Mouse (Mus musculus): ENCODE results near the gene Card10.

Card10 gene

DNA sequence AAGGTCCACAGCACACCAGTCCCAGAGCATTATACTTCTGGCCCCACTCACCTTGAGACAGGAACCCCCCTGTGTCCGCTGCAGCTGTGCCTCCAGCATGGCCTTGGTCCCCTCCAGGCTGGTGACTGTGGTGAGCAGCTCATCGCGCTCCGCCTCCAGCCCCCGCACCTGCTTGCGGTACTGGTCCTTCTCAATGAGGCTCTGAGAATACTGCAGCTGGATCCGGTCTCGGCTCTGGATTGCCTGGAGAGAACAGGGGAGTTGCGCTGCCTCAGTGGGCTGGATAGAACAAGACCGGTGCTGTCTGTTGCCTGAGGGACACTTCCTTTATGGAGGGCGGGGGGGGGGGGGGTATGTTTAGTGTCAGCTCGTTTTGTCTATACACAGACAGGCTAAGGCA lies 11.9 kb downstream of the Card10 start:
- no peak for TF ChIP-seq GATA4 (IDR thresholded peaks at IDR 0.05; ENCODE audit: insufficient replicate concordance, low read length)

DNA sequence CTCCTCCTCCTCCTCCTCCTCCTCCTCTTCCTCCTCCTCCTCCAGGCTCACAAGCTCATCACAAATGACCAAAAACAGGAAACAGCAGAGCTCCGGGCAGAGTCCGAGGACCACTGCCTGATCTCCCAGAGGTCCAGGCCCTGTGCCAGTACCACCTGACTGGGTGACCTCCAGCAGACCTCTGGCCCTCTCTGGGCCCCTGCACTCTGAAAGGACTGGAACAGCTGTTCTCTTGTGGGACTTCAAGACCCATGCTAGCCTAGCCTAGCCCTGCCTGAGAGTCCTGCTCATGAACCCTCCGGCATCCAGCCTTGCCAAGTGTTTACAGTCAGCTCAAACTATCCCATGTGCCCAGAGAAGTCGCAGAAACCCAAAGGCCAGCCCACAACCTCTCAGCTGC lies 12.4 kb downstream of the Card10 start:
- no peak; the same call in 1 of the 2 replicates for TF ChIP-seq GATA4 (IDR thresholded peaks at IDR 0.05; ENCODE audit: insufficient replicate concordance, low read length)

DNA sequence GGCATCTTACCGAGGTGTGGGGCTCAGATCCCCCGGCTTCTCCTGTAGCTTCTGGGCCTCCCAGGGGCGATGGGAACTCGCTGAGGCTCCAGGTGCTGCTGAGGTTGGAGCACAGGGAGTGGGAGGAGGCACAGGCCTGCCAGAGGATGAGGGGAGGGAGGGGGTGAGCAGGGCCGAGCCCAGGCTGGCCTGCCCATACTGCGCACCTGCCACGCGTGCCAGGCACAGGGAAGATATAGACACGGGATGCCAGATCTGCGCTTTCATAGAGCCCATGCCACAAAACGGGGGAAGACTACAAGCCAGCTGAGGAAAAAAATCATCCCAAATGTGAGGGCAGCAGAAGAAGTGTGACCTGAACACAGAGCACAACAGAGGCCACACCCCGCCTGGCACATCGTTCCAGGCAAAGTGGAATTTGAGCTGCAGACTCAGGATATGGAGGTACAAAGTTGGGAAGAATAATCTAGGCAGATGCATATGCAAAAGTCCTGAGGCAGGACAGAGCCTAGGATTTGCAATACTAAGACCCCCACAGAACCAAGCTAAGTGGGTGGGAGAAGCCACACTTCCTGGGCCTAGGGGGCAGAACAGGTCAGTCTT lies 13.0 kb downstream of the Card10 start:
- no peak for TF ChIP-seq GATA4 (IDR thresholded peaks at IDR 0.05; ENCODE audit: insufficient replicate concordance, low read length)

DNA sequence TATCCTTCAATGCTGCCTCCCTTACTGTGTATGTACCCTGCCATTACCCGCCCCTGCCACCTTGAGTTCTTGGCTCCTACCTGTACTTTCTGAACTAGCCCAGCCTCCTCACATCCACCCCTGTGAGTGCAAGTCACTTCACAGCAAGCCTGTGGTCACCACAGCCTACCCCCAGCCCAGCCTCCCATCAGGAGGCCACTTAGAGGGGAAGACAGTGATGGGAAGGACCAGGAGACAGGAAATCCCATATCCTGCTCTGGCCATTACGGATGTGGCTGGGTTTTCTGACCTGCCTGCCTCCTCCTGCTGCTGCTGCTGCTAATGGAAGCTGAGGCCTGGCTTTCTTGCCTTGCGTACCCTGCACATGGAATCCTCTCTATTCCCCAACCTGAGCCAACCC lies 14.8 kb downstream of the Card10 start:
- no peak for TF ChIP-seq GATA4 (IDR thresholded peaks at IDR 0.05; ENCODE audit: insufficient replicate concordance, low read length)

DNA sequence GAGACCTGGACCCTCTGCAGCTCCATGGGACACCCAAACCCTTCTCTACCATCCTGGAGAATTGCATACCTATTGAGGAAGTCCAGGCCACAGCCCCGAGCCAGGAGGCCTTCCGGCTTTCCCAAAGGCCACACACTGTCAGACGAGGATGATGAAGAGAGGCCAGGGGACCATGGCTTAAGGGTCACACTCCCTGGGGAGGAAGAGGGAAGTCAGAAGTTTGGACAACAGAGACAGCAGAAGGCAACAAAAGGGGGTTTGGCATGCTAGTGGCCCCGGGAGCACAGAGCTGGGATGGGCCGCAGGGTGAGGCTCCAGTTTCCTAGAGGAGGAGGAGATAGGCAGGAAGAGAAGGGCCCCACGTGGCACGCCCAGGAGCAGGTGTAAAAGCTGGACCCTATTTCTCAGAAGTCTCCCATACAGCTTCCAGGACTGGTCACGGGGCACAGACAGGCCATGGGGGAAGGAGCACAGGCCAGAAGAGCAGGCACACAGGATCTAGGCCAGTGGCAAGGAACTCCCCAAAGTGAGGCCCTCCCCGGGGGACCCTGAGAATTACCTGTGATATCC lies 15.5 kb downstream of the Card10 start:
- TF ChIP-seq GATA4 (IDR thresholded peaks at IDR 0.05; ENCODE audit: insufficient replicate concordance, low read length): no peak

DNA sequence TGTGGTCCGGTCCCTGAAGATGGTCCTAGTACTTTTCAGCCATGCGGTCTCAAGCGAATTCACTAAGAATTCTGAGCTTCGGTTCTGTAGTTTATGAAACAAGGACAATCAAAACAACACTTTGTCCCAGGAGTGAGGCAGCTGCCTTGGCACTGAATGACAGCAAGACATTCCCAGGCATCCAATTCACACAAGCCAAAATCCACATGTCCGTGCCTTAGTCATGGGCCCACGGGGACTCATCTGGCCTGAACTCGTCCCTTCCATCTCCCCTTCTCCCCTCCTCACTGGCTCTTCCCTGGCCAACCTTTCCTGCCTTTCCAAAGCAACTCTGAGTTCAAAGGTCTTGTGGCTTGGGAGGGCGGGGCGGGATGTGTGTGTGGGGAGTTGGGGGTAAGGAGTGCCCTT lies 16.4 kb downstream of the Card10 start:
- no peak for TF ChIP-seq GATA4 (IDR thresholded peaks at IDR 0.05; ENCODE audit: insufficient replicate concordance, low read length)

DNA sequence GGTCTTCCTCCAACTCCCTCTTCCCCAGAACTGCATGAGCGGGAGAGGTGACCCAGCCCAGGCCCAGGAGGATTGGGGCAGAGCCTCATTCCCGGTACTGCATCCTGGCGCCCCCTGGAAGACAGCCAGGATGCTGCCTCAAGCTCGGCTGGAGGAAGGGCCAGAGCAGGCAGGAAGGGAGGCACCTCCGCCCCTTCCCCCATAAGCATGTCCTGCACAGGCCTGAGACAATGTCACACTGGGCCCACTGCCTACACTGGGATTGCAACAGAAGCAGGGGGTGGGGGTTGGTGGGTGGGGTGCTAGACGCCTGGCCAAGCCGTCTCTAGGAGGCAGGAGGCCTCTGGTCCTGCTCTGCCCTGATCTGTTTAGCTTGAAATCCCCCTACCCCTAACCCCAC lies 16.9 kb downstream of the Card10 start:
- TF ChIP-seq GATA4 (IDR thresholded peaks at IDR 0.05; ENCODE audit: insufficient replicate concordance, low read length): no peak; the same call in 1 of the 2 replicates

DNA sequence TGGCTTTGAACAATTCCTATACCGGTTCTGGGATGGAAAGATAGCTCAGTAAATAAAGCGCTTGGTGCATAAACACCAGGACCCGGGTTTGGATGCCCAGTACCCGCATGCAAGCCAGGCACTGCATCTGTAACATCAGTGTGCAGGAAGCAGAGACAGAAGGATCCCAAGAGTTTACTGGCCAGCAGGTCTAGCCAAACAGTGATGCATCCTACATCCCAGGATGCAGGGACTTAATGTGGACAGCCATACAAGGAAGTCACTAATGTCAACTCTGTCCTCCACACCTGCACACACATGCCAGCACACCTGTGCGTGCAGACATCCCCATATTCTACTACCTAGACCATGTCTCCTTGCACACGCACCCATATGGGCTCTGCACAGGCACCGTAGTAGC lies 17.6 kb downstream of the Card10 start:
- TF ChIP-seq GATA4 (IDR thresholded peaks at IDR 0.05; ENCODE audit: insufficient replicate concordance, low read length): no peak

DNA sequence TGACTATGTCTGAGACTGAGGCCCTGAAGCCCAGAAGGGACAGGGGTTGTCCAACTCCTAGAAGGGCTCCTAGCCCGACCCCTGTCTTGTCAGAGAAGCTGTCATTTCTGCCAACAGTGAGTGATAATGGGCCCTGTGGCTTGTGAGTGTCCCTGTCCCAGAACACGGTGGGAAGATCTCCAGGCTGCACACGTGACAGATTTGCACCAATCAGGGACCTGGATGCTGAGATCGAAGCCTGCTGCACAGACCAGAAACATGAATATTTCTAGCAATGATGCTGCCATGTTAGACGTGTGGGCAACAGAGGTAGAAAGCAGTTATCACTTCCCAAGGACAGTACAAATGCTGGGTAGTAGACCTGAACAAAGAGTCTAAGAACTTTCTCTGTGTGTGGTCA lies 18.3 kb downstream of the Card10 start:
- TF ChIP-seq GATA4 (IDR thresholded peaks at IDR 0.05; ENCODE audit: insufficient replicate concordance, low read length): no peak

DNA sequence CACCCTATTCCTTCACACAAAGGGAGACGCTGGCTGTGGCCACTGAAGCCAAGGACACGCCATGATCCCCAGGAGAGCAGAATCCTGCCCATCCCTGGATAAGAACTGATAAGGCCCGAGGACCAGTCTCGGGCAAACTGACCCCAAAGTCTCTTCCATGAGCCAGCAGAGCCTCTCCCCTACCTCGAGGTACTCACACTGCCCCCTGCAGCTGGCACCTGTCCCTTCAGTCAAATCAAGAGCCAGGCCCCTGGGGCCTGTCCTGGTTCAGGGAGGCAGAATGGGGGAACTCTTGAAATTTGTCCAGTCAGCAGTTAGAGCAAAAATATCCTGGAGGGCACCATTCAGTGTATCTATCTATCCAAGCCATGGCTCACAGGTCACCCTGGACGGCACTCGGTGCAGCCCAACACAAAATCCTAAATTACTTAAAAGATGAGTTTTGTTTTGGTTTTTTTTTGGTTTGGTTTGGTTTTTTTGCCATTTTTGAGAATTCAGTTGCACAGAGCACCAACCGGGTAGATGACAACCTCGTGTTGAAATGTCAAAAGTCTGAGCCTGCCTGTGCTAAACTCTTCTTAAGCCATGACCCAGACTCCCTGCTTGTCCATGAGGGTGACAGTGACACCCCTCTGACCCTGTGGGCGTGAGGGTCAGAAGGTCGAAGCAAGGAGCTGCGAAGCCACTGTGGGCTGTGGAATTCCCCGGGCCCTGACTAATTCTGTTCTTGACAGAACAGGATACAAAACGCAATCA lies 20.3 kb downstream of the Card10 start:
- TF ChIP-seq GATA4 (IDR thresholded peaks at IDR 0.05; ENCODE audit: insufficient replicate concordance, low read length): no peak

DNA sequence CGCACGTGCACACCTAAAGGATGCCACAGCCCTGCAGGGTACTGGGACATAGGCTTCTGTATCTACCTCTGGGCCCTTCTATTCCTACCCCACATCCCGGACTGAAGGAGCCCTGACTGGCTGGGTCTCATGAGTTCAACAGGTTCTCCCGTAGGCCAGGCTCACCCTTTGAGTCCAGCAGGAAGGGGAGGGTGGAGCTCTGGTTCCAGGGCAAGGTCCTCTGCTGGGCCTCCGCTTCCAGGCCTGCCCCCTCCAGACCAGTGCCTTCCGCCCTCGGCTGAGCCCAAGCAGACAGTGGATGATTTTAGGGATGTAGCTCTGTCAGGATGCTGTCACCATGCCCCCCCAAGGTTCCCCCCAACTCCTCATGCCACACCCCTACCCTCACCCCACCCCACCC lies 21.9 kb downstream of the Card10 start:
- TF ChIP-seq GATA4 (IDR thresholded peaks at IDR 0.05; ENCODE audit: insufficient replicate concordance, low read length): no peak

DNA sequence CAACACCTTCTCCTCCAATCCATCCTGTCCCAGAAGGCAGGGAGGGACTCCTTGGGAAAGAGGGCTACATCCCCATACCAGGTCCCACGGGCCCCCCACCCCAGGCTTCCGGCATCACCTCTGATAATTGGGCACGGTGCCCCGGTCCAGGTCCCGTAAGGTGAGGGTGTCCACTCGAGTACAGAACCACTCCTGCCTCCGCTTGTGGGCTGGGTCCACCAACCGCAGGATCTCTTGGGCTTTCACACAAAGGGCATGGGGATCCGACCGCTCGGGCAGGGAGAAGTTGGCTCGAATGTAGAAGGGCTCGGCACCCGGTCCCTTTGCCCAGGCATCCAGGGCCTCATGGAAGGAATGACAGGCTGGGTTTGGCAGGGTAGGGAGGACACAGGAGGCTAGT lies 22.5 kb downstream of the Card10 start:
- no peak for TF ChIP-seq GATA4 (IDR thresholded peaks at IDR 0.05; ENCODE audit: insufficient replicate concordance, low read length)

DNA sequence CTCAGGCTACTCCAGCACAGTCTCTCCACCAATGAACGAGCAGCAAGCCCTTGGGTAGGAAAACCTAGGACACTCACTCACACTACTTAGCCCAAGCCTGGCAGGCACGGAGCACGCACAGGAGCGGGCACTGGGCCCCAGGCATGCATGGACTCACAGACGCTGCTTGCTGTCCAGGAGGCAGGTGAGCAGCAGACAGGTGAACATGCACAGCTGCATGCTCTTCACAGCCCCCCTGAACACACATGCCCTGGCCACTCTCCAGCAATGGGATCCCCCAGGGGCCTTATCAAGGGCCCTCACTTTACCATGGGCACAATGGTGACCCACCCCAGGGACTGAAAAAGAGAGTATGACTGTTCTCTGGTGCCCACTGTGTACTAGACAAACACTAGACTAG lies 23.2 kb downstream of the Card10 start:
- TF ChIP-seq GATA4 (IDR thresholded peaks at IDR 0.05; ENCODE audit: insufficient replicate concordance, low read length): no peak

DNA sequence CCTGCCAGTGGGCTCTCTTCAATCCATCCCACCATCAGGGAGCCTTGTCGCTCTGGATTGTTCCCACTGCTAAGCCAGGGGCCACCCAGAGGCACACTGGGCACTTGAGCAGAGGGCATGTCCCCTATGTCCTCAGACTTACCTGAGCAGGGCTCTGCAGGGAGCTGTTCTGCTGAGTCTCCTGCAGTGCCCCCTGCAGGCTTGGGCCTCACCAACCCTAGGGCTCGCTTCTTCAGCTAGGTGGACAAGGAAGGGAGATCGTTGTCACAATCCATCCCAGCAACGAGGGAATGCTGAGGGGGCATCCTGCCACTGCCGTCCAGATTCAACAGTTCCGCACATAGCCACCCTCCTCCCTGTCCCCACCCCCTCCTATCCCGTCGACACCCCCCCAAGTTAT lies 23.6 kb downstream of the Card10 start:
- TF ChIP-seq GATA4 (IDR thresholded peaks at IDR 0.05; ENCODE audit: insufficient replicate concordance, low read length): no peak

DNA sequence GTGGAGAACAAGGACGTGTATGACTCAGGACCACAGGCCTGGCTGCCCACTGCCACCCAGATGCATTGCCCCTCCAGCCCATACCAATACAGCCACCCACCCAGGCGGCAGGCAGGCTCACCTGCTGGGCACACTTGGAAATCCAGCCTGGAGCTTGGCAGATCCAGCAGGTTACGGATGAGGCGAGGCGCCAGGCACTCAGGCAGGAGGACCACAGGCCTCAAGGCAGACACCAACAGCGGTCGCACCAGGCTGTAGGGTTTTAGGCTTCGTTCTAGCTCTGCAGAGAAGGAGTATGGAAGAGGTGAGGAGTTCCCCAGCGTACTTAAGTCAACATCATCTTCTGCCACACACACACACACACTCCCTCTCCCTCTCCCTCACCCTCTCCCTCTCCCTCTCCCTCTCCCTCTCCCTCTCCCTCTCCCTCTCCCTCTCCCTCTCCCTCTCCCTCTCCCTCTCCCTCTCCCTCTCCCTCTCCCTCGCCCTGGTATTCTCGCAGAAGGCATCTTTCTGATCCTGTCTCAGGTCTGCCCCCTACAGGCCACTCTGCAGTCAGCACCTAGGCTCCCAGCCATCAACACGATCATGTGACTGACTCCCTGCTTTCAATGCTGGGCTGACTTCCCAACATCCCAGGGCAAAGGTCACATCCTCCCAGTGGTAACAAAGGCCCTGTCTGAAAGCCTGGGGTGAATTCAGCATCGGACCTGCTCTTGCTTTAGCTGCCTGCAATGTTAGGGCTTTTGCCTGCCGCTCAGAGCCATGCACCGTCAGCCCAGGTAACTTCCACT lies 24.6 kb downstream of the Card10 start:
- no peak for TF ChIP-seq GATA4 (IDR thresholded peaks at IDR 0.05; ENCODE audit: insufficient replicate concordance, low read length)

DNA sequence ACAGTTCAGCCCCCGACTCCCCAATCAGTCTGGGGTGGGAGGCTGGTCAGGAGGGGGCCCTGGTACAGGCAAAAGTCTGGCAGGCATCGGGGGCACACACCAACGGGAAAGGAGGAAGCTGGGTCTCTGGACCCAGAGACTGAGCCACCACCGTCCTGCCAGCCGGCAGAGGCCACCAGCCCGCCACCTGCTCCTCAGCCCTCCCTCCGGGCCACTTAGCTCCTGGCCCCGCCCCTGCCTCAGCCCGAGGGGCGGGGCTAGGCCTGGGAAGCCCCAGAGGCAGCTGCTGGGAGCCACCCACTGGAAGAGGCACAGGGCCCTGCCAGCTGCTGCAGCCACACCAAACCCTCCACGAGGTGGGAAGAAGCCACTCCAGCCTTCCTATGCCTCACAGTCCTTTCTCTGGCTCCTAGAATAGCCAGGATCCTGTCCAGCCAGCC lies 29.5 kb downstream of the Card10 start, which contains the start of gene Mfng:
TSS of gene Mfng (minus strand) at position 186 of the 440 bp plus-strand sequence.
- TF ChIP-seq GATA4 (IDR thresholded peaks at IDR 0.05; ENCODE audit: insufficient replicate concordance, low read length): no peak

All from liver, adult (tissue).